Mouse (Mus musculus) thymus, adult 2 months (tissue): ENCODE data around the gene Ccl25. TPM values are rescaled to one million over a fixed set of nuclear protein-coding genes. Genes with fewer than 3 reads are reported as not detected.

ENCODE experiments used
- DNase-seq: peaks from one replicate; pipeline ENCODE4 v3.0.0; 2021
- H3K27ac ChIP-seq: fragments of 200-500 bp; 2 replicates; pipeline ENCODE4 v1.5.1; 2012; ENCODE audit warnings: low read length, control low read depth; ENCODE audit not compliant: control insufficient read depth, insufficient read depth
- H3K27me3 ChIP-seq: fragments of 200-500 bp; 2 replicates; pipeline ENCODE4 v1.6.1; 2012; ENCODE audit warnings: mild to moderate bottlenecking, low read length, moderate library complexity, mixed read lengths; ENCODE audit not compliant: control insufficient read depth, insufficient read depth
- H3K36me3 ChIP-seq: fragments of 200-500 bp; 2 replicates; pipeline ENCODE4 v1.6.1; 2012; ENCODE audit warnings: mild to moderate bottlenecking, low read length, moderate library complexity; ENCODE audit not compliant: control insufficient read depth, insufficient read depth
- H3K4me1 ChIP-seq: fragments of 200-500 bp; replicated peaks from 2 replicates; pipeline ENCODE4 v1.6.1; 2012; ENCODE audit warnings: low read length; ENCODE audit not compliant: control insufficient read depth, insufficient read depth
- H3K4me3 ChIP-seq: fragments of 200-500 bp; 2 replicates; pipeline ENCODE4 v1.5.1; 2012; ENCODE audit warnings: mild to moderate bottlenecking, low read length, control low read depth, moderate library complexity; ENCODE audit not compliant: control insufficient read depth, insufficient read depth
- CTCF ChIP-seq: fragments of 200-500 bp; IDR thresholded peaks from 2 replicates; pipeline ENCODE4 v1.5.1; 2012; ENCODE audit warnings: mild to moderate bottlenecking, control low read depth, low read length, moderate library complexity, borderline replicate concordance; ENCODE audit not compliant: control insufficient read depth, poor library complexity, insufficient read depth; ENCODE audit errors: extremely low read depth
- POLR2A ChIP-seq: fragments of 200-500 bp; IDR thresholded peaks from 2 replicates; pipeline ENCODE4 v1.6.1; 2012; ENCODE audit warnings: mild to moderate bottlenecking, low read length, control low read depth, moderate library complexity; ENCODE audit not compliant: control insufficient read depth, poor library complexity, insufficient read depth; ENCODE audit errors: extremely low read depth
- WGBS: fragments of 180-500 bp; shearing (Covaris S2); methylation state at CpG from one replicate; pipeline ENCODE4 v1.1.7; 2018; 5-methylcytosine and 5-hydroxymethylcytosine counted together
- polyA plus RNA-seq: library from polyadenylated mRNA; depleted of rRNA; stranded (reverse); fragments of >200 nt; gene quantifications from 2 replicates; pipeline ENCODE4 v1.2.3, GENCODE M21; 2012; rRNA removed

Gene Ccl25
- 178 and 233 TPM in 2 replicates for polyA plus RNA-seq

GRCm38 (mm10) chr8:4324983-4325750, at the start of gene Ccl25, which contains the start of gene Elavl1:
TSS of gene Ccl25 (plus strand) at chr8:4325210.
TSS of gene Elavl1 (minus strand) at chr8:4325413.
- under 1% methylated on average over 78 of the region's 78 CpGs for WGBS
- H3K4me1 ChIP-seq, result peaks cover 11% of the 10 kb centered on the region
- no peak within 1 kb of the TSS for H3K27ac ChIP-seq
- H3K4me3 ChIP-seq, result peak within 1 kb of the TSS; percentile 83
- no peak for TF ChIP-seq CTCF
- TF ChIP-seq POLR2A, result peak; percentile 45
- peak; percentile 96 for DNase-seq
- H3K27me3 ChIP-seq, result no peaks in the 10 kb centered on the region
- peaks cover 6% of the 10 kb centered on the region for H3K36me3 ChIP-seq

DNA sequence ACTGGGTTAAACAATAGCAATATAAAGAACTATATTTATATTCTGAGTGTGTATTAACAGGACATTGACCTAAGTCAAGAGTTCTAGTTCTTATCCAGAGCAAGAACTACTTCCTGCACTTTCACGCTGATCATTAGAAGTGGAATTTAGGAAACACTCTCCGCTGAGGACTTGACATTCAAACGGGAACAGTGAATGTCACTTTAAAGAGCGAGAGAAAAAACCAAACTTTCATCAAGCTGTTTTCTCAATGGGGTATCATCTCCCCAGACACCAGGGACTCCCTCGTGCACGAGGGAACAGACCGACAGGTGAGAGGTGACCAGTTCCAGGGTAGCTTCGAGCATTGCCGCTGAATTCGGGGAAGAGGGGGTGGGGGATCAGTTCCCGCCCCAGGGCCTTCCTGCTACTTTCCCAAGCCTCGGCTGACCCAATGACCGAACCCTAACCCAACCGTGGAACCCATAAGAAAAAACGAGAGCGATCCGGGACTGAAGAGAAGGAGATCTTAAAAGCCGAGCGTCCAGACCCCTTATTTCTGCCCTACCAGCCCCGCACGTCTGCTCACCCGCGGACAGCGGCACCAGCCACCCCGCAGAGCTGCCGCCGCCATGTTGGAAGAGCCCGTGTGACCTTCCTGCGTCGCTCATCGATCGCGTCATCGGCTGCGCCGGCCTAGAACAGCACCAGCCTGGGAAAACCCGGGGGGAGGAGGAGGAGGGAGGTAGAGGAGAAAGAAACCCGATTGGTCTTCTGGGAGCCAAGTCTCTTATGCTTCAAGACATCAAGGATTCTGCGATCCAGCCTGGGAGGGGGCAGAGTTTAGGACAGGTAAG, 49.5 kb upstream of the Ccl25 start, which contains the start of gene Timm44:
TSS of gene Timm44 (minus strand) at position 639 of the 836 bp plus-strand sequence.
- peak within 1 kb of the TSS; percentile 77 for H3K4me3 ChIP-seq
- H3K27me3 ChIP-seq, result no peaks in the 10 kb centered on the region
- peaks cover 5% of the 10 kb centered on the region for H3K4me1 ChIP-seq
- WGBS, result under 1% methylated on average over 39 of the region's 39 CpGs
- TF ChIP-seq POLR2A (peak; percentile 68; the same call in 1 of the 2 replicates), CTCF (no peak)
- no peaks in the 10 kb centered on the region; the same call in 1 of the 2 replicates for H3K36me3 ChIP-seq
- peak; percentile 95 for DNase-seq
- H3K27ac ChIP-seq, result peak within 1 kb of the TSS; percentile 28; the same call in 1 of the 2 replicates

DNA sequence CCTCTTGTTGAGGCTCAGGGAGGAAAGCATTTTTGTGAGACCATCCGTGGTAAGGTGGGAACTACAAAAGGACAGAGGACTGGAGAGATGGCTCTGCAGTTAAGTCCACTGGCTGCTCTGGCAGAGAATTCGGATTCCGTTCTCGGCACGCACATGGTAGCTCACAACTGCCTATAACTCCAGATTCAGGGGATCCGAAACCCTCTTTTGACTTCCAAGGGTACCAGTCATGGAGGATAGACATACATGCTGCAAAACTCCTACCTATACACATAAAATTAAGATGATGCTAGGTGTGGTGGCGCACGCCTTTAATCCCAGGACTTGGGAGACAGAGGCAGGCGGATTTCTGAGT, 48.9 kb upstream of the Ccl25 start:
- Histone ChIP-seq H3K36me3 (no peaks in the 10 kb centered on the region; the same call in 1 of the 2 replicates), H3K4me1 (peaks cover 5% of the 10 kb centered on the region), H3K4me3 (peak overlapping the region; percentile 77), H3K27ac (peak overlapping the region; percentile 28; the same call in 1 of the 2 replicates), H3K27me3 (no peaks in the 10 kb centered on the region)
- no peak for DNase-seq
- WGBS, result 25% methylated on average over 9 of the region's 9 CpGs
- TF ChIP-seq CTCF, result no peak
- TF ChIP-seq POLR2A, result no peak

DNA sequence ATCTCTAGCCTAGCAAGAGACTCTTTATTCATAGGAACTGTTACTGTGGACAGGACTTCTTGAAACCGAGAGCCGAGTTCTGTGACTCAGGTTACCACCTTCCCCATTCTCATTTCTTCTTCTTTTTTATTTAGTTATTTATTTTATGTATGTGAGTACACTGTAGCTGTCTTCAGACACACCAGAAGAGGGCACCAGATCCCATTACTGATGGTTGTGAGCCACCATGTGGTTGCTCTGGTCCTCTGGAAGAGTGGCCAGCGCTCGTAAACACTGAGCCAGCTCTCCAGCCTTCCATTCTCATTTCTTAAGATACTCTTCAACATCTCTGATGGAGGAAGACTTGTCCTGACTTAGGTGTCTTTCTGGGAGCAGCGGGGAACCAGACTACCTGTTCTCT, 32.3 kb upstream of the Ccl25 start:
- WGBS, result 96% methylated on average over 5 of the region's 5 CpGs
- Histone ChIP-seq H3K36me3 (peaks cover 77% of the 10 kb centered on the region), H3K4me1 (no peaks in the 10 kb centered on the region), H3K27ac (no peak overlapping the region), H3K4me3 (no peak overlapping the region), H3K27me3 (no peaks in the 10 kb centered on the region)
- no peak for DNase-seq
- TF ChIP-seq POLR2A (no peak), CTCF (no peak)

- Histone ChIP-seq H3K27ac (no peak overlapping the region), H3K36me3 (peaks cover 79% of the 10 kb centered on the region), H3K4me3 (no peak overlapping the region), H3K27me3 (no peaks in the 10 kb centered on the region), H3K4me1 (no peaks in the 10 kb centered on the region)
- no peak for DNase-seq
- no peak for TF ChIP-seq POLR2A
- TF ChIP-seq CTCF, result no peak
- WGBS, result 95% methylated on average over 4 of the region's 4 CpGs
Observed at GRCm38 (mm10) chr8:4297822-4298221, 27.2 kb upstream of the Ccl25 start.

DNA sequence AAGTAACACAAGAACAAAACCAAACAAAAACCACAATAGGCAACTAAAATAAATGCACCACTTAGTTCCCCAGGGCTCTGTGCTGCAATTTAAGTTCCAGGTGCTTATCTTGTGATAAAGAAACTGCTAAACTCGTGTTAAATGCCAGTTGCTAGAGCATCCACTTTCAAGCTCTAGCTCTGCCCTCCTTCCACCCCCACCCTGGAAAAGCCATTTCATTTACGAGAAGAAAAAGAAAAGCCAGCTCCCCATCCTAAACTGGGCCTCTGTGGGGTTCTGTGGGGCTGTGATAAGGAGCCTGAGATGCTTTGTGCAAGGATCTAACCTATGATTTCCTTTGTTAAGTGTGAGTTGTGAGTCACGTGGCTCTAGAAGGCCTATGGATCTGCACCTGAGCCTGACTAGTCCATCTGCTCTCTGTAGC, 20.9 kb upstream of the Ccl25 start:
- H3K27me3 ChIP-seq, result no peaks in the 10 kb centered on the region
- H3K4me1 ChIP-seq, result no peaks in the 10 kb centered on the region
- H3K36me3 ChIP-seq, result peaks cover 75% of the 10 kb centered on the region
- no peak overlapping the region for H3K4me3 ChIP-seq
- no peak overlapping the region for H3K27ac ChIP-seq
- TF ChIP-seq CTCF, result no peak
- TF ChIP-seq POLR2A, result no peak
- WGBS, result 70% methylated on average over 3 of the region's 3 CpGs
- no peak for DNase-seq
